Mouse (Mus musculus): Measurements from ENCODE around the gene Adamtsl1.

Adamtsl1 gene

DNA sequence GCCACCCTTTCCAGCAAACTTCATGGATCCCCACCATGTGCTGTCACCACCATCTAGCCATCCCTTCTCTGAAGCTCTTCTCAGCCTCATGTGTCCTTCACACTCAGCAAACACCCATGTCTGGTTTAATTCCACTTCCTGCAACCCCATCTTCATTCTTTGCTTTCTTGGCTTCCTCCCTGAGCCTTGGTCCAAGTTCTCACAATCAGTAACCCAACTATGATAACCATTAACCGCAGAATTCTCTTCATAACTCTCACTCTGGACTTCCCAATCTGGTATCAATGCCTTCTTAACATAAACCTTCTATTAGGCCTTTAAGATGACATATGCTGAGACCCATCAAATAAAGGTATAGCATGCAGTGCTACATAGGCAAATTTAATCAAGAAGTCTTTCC lies 815.5 kb downstream of the Adamtsl1 start:
- no peak for DNase-seq

DNA sequence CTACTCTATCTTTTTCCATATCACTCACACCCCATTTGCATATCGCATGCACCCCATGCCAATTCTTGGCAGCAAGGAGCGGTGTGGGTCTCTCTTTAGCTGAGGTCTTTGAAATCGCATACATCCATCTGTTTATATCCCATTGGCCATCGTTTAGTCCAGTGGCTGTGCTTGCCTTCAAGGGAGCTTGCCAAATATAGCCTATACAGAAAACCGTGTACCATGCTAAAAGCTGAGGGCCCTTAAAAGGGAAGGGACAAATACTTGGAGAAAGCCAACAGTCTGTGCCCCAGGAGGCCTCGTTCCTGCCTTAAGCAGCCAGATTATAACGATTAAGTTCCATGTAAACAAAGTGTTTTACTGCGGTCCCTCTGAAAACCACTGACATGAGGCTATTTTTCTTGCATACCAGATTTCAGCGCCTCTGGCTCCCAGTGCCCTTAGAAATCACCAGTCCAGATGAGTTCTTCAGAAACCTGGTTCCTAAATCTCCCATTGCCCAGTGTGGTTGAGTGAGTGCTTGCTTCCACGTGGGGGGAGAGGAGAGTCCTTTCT lies 822.0 kb downstream of the Adamtsl1 start:
- DNase-seq: no peak

DNA sequence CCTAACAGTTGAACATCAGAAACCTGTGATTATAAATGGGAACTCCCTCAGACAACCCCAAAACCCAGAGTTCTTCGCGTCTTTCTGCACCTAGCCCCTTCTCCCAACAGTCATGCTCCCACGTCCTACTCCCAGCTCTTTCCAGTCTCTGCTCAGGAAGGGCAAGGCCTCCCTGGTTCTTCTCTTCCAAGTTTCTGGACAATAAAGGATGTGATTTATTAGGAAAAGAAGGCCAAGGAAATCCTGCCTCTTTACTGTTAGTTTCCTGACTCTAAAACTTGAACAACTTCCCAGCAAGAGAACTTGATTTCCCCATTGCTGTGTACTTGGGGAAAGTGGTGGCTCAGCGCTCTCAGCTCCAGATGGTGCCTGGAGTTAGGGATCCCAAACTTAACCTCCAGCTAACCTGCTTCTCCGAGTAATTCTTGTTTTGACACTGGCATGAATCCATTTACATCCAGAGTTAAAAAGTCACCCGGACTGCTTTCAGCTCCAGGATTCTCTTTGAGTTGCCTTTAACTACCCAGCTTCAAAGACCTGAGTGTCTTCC lies 823.3 kb downstream of the Adamtsl1 start:
- no peak for DNase-seq

DNA sequence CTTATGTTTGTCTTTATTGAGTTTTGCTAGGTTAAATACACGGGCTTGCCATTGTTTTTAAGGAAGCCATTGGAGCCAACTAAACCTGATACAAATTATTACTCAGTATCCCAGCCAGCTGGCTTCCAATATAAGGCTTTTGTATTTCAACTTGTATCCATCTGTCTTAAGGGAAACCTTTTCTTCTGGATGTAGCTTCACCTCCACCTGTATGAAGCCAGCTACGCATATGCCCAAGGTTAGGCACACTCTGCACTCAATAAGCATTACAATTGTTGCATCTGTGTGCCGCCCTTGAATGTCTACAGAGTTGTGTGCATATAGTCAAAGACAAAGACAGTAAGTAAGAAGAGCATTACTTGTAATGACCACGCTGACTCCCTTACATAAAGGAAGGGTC lies 835.4 kb downstream of the Adamtsl1 start:
- no peak for DNase-seq

DNA sequence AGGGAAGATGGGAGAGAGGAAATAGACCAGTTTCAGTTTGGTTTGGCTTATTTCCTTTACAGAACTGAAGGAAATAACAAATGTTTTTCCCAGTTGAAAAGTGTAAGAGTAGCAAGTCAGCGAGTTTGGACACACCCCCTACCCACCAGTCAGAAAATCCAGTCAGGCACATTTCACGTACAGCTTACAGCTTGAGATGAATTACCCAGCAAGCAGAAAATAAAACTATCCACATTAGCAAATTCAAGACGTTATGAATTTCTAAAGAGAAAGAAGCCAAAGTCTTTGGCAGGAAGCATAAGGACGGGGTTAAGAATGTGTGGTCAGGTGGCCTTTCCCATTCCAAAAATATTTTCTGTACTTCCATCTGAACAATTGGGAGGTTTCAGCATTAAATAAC lies 838.1 kb downstream of the Adamtsl1 start:
- DNase-seq: no peak

DNA sequence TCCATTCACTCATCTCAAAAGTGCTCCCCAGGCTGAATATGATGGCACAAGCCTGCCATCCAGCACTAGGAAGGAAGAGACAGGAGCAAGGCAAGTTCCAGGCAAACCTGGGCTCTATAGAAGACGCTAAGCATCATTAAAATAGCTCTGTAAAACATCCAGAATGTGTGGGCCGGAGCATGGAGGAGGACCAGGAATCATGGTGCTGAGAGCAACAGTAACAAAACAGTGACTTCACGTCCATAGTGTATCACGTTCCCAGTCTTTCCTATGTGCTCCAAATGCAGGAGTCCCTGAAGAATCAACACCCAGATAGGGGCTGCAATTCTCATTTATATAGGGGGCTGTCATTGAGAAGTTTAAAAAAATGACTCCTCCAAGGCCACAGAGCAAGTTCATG lies 839.6 kb downstream of the Adamtsl1 start:
- no peak for DNase-seq

DNA sequence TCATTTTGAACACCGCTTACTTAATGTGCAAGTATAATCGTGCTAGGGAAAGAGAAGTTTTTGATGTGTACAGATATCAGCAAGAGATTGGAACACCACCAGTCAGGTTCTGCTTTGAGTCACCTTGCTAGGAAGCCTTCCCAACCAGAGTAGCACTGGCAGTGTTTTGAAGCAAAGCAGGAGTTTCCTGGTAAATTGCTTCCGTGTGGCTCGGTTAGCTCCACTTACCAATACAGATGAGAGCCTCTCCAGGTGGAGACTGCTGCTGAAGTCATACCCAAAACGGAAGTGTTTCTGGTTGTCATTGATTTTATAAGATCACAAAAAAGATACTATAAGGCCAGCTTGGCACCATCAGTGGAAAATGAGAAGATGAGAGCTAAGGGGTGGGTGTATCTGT lies 845.4 kb downstream of the Adamtsl1 start:
- no peak for DNase-seq

DNA sequence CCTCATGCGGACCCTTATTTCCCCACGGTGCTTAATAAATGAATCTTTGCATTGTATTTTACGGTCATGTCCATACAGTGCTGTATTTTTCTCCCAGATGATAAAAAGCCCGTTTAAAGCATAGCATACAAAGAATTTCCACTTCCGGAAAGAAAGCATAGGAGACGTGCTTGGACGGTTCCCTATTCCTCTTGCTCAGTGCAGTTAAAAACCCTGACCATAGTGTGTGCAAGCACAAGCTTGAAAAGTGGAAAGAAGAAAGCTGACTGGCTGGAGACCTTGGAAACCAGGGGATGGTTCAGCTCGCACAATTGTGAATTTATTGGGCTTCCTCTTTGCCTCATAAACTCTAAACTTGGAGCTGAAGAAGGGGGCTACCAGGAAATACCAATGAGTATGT lies 855.1 kb downstream of the Adamtsl1 start:
- DNase-seq: no peak

DNA sequence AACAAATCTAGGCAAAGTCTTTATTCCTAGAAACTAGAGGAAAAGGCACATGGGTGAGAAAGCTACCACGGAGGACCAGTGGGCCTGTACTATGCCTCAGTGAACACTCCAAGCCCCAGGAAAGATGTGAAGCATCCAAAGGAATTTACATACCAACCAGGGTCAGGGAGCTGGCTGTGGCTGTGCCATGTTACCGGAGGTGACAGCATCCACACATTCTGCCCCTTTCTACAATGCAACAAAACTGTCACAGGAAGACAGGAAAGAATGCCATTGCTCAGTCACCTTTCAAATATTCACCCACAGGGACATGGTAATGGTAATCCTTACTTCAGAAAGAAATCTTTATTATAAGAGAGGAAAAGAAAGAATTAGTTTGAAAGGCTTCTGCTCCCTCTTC lies 859.2 kb downstream of the Adamtsl1 start:
- no peak for DNase-seq

DNA sequence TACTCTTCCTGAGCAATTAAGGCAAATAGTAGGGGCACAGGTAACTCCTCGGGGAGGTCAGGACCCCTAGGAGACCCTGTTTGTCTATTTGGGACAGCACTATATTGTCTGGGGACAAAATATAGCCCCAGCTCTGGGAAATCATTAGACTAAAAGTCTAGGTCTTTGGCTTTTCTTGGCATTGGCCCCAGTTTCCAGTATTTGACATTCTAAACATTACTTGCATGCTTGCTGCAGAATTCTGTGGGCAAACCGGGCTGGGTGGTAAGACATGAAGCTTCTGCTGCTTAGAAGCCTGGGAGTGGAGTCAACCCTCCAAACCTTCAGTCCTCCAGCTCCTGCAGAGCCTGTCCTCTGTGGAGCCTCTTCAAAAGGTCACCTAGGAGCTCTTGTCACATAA lies 869.2 kb downstream of the Adamtsl1 start:
- DNase-seq: no peak

DNA sequence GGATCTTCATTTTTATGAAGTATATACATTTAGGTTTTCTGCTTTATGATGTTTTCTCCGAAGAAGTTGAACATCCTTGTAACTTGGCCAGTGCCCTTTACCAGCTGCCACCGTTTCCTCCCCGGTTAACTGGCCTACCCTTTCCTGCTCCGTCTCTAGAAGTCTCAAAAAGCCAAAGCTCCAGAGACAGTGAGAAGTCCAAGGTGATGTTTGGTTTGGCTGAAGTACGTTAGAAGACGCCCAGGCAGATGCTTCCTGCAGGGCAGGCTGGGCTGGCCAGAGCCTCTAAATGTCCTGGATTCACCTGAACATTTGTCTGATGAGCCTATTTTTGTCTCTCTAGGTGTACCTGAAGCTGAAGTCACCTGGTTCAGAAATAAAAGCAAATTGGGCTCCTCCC lies 871.1 kb downstream of the Adamtsl1 start:
- DNase-seq: no peak

DNA sequence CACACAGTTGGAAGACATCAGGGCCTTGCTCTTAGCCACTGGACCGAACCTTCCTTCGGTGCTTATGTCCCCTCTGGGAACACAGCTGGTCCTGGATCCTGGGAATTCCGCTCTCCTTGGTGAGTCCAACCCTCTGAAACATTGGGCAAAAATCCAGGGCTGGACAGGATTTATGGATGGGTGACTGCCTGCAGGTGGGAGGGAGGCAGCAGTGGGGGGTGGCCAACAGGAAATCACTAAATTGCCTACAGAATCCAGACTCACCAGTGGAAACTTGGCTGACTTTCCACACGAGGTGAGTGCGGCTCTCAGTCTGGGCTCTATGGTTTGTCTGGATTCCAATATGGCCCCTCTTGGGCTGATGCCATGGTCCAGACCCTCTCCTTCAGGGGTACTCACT lies 874.5 kb downstream of the Adamtsl1 start:
- DNase-seq: peak; percentile 39 to 49

DNA sequence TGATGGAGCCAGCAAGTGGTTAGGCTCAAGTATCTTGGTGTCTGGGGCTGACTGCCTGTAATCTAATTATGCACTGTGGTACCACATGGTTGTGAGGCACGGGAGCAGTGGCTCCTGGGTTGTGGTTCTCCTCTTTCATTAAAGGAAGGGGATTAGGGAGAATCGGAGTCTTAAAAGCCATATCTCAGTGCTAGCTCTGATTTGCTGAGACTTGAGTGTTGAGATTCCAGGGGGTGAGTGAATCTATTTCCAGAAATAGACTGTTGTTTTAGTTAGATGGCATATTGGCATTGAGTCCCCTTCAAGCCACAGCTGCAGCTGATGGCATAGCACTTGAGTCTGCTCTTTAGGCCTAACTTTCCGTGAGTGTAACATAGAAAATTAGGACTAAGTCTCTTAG lies 877.2 kb downstream of the Adamtsl1 start:
- no peak for DNase-seq

DNA sequence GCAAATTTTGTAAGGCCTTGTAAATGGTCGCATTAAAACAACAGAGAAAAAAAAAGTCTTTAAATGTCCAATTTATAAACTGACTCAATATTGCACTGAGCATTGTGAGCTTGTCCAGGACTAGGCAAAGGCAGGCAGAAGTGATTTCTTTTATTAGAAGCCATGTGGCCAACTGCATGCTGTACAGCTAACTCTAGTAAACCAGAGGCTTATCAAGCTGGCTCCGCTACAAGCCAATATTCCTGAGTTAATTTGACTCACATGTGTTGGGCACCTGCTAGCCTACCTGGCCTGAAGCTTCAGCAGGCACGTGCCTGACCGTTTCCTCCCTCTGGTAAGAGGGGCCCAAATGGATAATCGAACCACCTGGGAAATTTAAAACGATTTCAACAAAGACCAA lies 881.7 kb downstream of the Adamtsl1 start:
- no peak for DNase-seq

DNA sequence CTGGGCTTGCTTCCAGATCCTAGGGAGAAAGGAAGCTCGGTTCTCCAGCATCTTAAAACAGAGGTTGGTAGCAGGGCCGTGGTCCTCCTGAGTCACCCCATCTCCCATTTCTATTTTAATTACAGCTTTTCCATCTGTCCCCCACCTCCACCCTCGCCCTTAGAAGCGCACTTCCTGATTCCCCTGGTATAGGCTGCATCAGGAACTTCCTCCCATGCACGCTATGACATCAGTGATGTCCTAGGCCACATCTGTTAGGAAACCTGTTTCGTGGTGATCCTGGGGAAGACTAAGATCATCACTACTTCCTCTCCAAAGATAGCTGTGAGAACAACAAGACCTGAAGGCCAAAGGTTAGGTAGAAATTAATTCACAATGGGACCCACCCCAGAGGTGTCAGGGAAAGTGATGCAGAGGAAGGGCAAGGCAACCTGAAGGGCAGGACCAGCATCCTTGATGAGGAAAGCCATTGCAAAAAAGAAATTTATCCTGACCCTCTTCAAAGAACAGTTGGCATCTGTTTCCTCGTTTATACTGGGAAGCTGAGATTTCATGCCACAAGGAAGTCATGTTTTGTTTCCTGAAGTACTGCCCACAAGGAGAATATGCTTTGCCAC lies 882.8 kb downstream of the Adamtsl1 start:
- no peak for DNase-seq

DNA sequence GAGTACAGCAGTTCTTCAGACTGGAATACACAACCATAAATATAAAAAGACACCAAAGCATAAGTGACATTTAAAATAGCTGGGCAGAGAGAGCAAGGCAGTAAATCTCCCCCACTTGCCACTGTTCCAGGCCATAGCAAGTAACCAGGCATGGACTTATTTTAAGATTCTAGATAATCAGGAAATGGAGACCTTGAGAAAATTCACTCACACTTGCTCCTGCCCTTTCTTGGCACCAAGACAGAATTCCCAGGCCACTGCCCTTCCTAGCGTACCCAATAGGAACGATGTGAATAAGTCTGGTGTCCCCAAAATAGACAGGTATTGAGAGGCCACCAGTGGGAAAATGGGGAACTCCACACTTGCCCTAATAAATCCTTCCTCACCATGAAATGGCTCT lies 883.5 kb downstream of the Adamtsl1 start:
- DNase-seq: no peak

DNA sequence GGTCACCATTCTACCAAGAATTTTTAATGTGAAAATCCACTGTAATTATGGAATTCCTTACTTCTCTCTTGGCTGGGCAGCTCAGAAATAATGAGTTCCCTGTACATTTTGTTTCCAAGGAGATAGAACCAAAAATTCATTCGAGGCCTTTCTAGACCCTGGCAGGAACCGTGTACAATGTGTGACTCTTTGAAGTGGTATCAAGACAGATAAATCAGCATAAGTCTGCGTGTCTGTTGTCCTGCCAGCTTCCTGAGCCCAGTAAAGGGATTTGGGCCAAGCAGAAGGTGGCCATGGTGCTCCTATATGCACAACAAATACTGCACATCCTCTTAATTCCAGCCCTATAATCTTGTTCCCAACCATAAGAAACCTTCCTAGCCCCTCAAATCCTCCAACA lies 887.1 kb downstream of the Adamtsl1 start:
- DNase-seq: no peak

DNA sequence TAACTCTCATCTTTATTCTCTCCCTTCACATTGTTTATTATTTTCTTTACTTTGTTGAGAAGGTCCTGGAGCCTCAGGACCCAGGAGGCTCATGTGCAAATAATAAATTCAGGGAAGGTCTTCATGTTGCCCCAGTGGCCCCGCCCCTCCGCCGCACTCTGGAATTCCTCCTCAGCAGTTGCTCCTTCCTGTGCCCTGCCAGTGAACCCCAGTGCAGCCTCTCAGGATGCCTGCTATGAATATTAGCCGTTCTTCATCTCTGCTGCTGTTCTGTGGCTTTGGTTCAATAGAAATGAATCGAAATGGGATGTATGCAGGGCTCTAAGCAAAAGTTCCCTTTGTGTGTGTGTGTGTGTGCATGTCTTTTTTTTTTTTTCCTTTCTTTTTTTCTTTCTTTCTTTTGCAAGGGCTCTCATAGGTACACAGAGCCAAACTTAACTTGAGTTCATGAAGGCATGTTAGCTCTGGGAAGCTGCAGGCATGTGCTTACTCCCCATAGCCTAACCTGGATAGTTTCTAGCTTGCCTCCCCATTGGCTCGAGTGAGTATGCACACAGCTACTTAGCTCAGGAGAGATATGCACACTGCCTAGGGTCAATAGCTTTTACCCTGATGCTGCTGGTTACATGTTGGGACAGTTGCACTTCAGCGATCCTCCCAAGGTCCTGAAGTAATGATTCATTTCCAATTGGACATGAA lies 892.7 kb downstream of the Adamtsl1 start:
- DNase-seq: no peak

DNA sequence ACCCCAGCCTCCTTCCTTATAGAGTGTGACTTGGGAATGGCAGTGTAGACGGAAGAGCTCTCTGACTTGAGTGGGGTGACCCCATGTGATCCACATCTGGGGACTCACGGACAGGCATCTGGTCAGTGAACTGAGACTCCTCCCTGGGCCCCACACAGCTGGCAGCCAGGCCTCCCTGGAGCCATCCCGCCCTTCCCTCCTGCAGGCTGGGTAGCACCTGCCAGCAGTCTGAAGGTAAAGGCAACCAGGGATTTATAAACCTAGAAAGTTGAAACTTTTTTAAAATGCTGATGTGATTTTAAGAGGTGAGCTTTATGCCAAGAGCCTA lies 893.2 kb downstream of the Adamtsl1 start:
- DNase-seq: no peak

DNA sequence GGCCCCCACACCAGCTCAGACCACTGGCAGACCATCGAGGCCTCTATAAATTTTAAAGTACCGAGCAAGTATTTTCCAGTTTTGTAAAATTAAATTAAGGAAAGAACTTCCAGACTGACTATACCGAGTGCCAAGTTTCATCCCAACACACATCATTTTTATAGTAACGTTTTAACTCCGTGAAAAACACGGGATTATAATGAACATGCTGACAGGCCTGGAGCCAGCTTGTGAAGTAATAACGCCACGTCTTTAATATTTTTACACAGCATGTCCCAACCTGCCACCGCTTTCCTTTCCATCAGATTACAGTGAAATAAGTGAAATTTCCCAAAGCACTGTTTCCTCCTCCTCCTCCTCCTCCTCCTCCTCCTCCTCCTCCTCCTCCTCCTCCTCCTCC lies 894.4 kb downstream of the Adamtsl1 start:
- no peak for DNase-seq

DNA sequence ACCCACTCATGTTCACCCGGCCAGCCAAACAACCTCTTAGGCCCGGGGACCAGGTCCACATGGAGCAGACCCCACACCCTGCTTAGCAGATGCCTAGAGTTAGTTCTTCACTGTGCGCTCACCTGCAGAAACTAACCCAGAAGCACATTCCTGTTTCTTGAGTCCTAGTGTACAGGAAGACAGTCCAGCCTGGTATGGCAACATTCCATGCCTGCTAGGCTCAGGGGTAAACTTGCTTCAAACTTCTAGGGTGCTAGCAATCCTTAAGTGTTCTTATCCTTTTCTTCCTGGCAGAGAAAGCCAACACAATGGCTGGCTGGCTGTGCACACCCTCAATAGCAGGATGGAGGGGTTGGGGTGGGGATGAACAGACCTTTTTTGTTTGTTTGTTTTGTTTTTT lies 897.0 kb downstream of the Adamtsl1 start:
- DNase-seq: no peak

DNA sequence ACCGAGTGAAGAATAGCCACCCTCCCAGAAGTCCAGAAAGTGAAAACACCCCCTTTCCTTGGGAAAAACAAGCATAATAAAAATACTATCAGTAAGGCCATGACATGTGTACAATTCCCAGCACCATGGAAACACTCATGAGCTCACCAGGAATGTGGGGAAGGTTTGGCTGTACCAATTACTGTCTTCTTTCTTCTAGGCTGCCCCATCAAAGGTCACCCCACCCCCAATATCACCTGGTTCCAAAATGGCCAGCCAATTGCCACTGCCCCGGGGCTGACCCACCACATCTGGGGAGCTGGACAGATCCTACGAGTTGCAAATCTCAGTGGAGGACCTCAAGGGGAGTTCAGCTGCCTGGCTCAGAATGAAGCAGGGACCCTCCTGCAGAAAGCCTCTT lies 899.4 kb downstream of the Adamtsl1 start:
- no peak for DNase-seq

DNA sequence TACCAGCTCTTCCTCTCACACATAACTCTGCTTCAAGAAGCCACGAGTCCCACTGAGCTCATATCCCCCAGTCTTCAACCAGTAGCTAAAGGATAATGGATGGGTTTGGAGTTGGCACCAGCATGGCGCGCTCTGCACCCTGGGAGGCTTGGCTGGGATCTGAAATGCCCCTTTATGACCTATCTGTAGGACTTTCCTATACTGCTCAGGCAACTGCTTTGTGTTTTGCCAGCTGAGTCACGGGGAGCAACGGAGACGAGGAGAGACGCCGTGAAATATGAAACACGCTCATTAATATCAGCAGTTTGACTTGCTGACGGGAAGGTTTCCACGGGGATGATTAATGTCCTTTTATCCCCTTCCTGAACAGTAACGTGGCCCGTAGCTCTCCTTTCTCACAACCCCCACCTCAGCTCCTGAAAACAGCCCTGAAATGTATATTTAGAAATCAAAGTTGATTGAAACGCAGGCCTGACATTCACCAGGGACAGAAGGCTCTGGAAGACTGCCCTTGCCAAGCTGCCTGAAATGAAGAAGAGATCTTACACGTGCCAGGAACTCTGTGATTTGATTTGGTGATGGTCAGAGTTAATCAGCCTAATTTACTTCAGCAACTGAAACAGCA lies 902.5 kb downstream of the Adamtsl1 start:
- DNase-seq: no peak

DNA sequence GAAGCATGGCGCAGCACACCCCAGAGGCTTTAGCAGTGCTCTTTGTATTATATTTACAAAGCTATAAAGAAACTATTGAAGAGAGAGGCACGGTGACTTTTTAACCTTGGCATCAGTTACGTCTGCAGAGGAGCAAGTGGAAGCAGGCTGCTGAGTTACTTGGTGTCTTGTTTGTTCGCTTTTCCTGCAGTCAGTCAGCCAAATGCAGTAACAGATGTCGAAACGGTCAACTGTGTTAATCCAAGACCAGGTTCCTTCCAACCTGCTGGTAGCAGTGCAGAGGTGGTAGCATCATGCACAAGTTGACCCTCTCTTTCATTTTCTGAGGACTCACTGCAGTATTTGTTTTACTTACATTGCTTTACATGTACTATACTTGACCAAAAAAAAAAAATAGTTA lies 908.6 kb downstream of the Adamtsl1 start:
- DNase-seq: no peak
